Mouse (Mus musculus) left cerebral cortex, adult 9 months (tissue): Measurements from ENCODE around the gene Foxc2.
"Not testable (repeated sequence)": the region's sequence is repeated elsewhere in the genome, so short reads cannot be mapped to it uniquely, and the experiment has no call there.

Source experiments
- DNase-seq, 2 experiments: peaks; one replicate each; pipeline ENCODE4 v3.0.0; 2022; ENCODE audit warnings: low spot score in 2 of 2

Gene Foxc2

DNA sequence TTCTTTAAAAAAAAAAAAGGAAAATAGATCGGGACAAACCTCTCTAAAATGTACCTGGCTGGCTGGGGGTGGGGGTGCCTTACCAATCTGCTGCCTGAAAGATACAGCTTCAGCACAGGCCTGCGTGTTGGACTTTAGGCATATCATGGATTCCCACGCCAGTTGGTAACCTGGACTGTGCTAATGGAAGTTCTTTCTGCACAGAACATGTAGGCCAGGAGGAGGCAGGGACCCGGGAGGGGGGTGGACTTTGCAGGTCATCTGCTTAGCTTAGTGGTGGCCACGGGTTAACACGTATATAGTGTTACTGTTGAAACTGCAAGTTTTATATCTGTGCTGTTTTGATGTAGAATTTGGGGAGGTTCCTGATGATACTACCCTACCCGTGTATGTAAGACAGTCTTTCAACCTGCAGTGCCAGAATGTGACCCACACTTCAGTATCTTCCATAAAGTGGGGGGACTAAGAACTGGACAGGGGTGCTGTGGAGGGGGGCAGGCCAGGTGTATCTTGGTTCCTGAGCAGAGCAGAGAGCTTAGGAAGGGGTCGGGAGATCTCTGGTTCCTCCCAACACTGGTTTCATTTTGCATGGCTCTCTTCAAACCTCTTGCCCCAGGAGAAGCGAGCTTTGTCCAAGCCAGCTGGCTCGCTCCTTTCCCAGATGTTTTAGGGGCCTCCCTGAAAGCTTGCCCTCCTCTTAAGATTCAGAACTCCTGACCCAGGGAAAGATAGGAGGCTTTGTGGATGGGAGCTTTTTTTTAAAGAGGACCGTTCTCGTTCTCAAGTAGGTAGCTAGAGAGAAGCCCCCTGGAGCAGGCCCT lies 3.9 kb downstream of the Foxc2 start:
- DNase-seq: no peak

DNA sequence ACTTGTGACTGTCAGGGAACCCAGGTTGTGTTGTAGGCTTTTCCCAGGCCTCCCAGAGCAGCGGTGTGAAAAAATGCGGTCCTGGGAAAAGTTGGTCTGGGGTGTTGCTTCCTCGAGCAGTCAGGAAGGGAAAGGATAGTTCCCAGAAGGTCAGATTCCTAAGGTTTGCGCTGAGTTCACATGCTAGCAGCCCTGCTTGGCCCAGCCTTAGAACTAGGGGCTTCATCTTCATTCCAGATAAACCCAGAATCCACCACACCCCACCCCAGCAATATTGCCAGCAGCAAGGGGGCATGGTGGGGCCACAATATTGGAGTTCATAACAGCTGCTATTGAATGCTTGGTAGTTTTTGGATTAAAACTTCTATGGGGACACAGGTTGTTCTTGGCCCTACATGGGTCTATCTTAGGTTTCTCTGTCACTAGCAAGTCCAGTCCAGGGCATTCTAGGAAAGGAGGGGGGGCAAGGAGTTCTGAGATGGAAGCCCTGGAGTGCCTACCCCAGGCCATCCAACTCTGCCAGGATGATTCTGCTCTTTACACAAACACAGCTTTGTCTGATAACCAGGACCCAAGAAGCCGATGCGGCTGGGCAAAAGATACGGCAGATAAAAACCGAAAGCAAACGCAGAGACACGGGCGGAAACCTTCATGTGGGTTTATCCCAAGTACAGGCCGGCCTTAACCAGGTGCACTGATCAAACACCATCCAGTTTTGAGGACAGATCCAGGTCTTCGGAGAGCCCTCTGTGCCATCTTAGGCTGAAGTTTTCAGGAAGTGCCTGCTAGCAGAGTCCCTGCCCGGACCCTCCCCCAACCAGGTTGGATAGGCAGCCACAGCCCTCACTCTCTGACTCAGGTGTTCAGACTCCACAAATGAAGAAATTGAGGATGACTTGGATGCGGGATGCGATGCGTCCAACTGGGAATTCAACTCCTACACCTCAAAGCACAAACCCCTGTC lies 4.8 kb downstream of the Foxc2 start:
- no peak for DNase-seq

DNA sequence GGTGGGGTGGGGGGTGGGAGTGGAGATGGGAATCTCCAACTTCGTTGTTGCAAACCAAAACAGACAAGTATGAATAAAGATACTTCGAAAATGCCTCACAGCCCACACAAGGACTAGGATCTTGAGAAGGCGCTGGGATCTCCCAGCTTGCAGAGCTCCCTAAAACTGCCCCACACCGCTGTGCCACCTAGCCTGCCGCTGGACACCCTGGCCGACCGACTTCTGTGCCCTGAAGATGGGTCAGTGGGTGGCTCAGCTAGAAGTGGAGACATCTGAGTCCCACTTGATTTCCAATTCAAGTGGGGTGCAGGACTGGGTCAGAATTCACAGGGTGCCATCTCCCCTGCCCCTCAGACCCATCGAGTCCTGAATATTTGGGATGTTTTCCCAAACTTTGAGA lies 5.7 kb downstream of the Foxc2 start:
- no peak for DNase-seq

DNA sequence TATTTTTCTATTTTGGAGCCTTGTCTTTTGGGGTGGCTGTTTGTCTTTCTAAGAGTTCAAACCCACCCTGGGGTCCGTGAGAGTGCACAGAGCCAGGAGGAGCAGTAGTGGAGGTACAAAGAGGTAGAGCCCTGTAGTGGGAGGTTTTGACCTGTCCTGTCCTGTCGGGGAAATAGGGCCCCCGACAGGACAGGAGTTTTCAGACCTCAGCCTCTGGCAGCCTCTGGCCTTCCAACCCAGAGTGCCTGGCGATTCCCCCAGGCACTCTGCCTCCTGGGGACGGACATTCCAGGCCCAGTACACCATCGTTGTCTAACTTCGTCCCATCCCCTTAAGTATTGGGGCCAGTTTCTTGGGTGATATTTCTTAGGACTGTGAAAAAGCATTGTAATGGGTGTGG lies 6.4 kb downstream of the Foxc2 start:
- DNase-seq: no peak

DNA sequence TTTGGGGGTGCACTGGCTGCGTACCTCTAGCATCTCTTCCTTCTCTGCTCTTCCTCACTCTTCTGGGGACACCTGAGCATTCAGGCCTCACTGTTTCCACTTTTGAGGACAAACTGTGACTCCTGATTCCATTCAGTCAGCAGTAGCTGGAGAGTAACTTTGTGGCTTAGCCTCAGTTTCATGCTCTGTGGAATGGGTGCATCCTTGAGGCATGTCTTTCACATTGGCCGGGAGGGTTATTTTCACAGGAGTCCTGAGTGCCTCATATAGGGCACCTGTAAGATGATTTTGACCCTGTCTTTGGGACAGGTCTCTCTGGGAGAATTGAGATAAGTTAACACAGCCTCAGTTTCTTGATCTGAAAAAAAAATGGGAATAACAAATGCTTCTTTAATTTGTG lies 7.1 kb downstream of the Foxc2 start:
- no peak for DNase-seq

DNA sequence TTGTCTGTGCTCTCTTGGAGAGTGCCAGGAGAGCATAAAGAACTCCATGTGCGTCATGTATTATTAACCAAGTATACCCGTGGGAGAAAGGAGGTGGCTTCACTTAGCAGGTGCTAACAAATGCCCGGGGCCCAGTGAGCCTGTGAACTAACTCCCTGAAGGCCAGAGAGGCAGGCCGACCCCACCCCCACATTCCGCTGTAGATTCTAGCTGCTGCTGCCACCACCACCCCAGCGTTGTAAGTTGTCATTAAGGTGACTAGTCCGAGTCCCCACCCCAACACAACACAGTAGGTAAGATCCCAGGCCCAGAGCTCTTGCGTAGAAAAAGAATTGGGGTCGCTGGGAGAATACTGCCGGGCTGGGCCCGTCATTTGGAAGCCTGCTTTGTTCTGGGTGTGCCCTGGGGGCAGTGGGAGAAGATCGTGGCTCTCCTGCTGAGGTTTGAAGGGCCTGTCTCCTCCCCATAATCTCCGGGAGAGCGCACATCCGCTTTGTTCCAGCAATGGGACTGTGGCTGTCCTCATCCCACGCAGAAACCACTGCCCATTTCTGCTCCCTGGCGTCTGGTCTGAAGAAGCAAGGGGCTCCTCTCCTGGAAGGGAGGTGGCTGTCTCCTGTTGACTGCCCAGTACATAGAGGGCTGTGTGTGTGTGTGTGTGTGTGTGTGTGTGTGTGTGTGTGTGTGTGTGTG lies 8.7 kb downstream of the Foxc2 start:
- no peak for DNase-seq

DNA sequence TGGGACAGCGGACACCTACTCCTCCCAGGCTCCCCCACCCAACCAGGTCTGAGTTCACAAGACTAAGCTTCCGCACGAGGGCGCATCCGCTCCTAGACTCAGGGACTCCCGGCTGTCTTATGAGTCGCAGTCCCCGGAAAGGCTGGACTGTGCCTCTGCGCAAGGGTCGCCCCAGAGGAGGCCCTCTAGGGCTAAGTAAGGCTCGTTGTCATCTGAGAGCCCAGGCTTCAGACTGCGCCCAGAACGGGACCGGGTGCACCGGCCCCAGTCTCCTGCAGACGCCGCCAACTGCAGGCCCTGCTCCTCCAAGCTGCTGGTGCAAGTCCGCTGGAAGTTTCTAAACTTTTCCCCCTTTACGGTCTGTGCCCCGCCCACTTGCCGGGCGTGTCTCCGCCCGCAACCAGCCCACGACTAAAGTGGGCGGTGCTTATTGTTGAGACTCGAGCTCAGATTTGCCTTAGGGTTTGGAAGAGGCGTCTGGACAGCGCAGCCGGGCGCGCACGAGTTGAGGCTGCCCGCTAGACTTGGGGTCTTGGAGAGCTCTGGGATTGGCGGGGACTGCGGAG lies 9.4 kb downstream of the Foxc2 start:
- DNase-seq: peak in 1 of 2 experiments; percentile 31

DNA sequence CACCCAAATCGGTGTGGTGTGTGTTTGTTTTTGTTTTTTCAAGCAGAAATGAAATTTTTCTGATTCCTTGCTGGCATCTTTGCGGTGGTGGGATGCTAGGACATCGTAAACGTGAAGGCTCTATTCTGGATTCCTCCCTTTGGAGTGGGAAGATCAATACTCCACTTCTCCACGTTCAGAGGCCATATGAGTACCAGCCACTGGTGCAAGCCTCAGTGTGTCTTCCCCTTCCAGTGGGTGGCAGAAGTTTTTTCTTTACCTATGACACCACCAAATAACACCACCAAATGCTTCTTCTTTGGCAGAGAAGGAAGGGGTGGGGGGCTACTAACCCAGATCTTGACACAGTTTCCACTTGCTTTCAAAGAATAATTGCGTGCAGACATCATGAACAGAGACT lies 10.2 kb downstream of the Foxc2 start:
- no peak for DNase-seq

DNA sequence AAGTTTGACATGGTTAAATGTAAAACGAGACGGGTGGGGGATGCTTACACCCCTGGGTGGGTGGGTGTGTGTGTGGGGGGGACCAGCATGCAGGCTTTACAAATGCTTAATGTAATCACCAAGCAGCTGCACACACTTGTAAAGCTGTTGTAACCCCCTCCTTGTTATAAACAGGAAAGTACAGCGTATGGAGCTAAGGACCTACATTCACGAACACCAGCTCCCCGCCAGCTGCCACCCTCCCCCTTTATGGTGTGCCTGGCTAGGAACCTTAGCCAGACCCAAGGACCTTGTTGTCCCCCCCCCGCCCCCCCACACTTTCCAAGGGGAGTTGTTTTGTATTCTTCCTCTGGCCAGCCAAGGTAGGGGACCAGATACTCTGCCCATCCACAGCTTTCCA lies 10.7 kb downstream of the Foxc2 start:
- DNase-seq: no peak

DNA sequence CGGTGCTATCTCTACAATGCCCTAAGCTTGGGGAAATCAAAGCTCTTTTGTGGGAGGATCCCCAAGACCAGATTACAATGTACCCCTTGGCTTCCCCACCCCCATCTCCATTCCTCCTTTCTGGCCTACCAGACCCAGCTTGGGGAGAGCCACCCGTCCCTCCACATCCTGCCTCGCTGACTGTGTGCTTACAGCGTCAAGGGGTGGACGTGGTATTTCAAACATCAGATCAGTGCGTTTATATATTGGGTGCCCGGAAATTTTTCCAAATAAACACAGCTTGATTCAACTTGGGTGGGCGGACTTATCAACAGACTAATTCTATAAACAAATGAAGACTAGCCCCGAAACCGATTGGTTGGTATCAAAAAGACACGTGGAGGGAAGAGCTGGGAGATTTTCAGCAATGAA lies 11.3 kb downstream of the Foxc2 start:
- no peak for DNase-seq

DNA sequence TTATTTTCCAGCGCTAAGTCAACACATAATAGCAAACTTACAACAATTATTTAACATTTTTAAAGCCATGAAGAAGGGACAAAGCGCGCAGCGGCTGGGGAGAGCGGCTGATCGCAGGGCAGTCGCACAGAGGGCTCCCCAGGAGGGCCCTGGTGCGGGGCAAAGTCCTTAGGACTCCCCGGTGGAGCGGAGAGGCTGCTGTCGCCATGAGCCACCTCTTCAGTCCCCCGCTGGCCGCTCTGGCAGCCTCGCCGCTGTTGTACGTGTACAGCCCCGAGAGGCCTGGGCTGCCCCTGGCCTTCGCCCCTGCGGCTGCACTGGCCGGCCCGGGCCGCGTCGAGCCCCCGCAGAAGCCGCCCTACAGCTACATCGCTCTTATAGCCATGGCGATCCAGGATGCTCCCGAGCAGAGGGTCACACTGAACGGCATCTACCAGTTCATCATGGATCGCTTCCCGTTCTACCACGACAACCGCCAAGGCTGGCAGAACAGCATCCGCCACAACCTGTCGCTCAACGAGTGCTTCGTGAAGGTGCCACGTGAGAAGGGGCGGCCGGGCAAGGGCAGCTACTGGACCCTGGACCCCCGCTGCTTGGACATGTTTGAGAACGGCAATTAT lies 11.9 kb downstream of the Foxc2 start, which contains the start of gene Foxl1:
TSS of gene Foxl1 (plus strand) at position 185 of the 620 bp plus-strand sequence.
- DNase-seq: no peak

DNA sequence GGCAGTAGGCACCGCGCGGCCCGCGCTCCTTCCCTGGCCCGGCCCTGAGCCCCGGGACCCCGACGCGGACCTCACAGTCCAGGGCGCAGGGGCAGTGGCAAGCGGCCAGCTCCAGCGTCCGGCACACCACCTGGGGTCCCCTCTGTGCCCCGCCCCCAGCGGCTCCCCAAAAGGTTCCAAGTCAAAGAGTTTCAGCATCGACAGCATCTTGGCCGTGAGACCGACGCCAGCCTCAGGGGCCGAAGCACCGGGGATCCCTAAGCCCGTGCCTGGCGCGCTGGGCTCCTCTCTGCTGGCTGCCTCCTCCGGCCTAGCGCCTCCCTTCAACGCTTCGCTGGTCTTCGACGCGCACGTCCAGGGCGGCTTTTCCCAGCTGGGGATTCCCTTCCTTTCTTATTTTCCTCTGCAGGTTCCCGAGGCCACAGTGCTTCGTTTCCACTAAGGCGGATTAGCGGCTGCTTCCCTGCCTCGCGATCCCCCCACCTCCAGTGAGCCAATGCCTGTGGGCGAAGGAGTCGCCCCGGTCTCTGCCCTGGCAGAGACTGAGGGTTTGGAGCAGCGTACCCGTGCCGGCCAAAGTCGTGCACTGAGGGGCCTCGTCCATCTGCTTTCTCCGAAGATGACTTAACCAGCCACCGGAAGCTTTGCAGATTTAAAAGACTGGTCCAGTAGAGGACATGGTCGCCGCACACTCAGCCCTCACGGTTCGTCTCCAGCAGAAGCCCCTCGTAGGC lies 12.7 kb downstream of the Foxc2 start:
- DNase-seq: no peak

DNA sequence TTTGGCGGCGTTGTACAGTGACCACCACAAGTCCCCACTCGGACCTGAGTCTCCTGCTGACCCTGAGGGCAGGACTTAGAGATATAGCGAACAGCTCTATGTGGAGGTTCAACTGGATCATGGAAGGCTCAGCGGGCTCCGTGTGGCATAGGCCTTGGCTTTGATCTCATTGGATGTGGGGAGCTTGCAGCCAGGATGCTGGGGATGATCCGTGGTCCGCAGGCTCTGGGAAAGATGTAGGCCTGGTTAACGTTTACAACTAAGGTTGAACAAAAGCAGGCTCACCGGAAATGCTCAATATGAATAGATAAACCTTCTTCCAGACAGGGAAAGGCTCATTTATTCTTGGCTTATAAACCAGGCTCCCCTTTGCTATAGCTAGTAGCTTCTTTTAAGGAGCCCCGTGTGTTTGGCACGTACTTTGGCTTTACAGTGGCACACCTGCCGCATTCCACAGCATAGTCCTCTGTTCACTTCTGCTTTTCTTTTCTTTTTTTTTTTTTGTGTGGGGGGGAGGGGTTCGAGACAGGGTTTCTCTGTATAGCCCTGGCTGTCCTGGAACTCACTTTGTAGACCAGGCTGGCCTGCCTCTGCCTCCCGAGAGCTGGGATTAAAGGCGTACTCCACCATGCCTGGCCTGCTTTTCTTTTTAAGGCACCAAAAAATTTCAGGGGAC lies 13.4 kb downstream of the Foxc2 start:
- no peak for DNase-seq

DNA sequence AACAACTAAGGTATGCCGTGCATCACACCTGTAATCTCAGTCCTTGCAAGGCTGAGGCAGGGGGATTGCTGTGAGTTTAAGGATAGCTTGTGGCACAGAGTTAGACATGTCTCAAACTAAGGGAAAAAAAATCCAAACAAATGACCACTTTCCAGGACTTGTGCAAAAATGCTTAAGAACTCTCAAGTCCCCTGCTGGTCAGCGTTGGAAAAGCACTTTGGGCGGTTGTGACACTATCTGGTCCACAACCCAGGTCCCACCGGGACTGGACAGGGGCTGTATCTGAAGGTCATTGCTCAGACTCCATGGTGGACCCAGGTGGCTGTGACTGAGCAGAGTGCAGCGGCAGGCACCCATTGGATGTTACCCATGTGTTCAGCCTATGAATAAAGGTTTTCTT lies 14.6 kb downstream of the Foxc2 start:
- DNase-seq: no peak

DNA sequence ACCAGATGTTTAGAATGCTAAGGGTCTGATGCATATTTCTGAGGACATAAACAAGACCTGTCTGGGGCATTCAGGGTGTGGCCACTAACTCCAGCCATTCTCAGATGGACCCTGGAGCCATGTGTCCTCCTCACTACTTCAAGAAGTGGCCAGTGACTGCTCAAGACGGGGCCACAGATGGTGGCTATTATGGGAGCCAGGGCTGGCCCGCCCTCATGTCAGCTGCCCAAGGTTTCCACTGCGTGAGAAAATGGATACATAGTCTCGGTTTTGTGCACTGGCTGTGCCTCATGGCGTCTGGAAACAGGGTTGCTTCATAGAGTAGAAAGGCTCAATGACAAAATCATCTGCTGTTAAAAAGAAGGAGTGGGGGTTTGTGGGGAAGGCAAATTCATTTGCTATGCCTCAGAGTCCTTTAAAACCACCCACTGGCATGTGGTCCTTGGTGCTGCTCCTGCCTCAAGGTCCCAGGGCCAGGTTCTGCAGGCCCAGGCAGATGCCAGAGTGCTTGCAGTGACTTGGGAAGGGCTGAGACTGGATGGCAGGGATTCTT lies 17.1 kb downstream of the Foxc2 start:
- DNase-seq: no peak

DNA sequence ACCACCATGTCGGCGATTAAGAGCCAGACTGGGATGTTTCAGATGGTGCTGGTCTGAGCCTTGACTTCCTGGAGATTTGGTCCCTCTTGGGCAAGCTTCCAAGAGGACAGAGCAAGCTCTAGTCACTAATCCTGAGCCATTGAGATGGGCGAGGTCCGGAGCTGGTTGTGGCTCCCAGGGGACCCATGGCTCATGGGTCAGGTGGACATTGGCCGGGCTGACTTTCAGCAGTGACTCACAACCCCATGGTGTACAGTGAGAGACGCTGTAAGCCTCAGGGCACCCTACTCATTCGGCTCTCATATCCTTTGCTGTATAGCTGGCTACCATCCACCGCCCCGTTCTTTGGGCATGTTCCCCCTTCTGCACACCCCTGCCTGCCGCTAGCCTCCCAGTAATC lies 18.1 kb downstream of the Foxc2 start:
- no peak for DNase-seq

DNA sequence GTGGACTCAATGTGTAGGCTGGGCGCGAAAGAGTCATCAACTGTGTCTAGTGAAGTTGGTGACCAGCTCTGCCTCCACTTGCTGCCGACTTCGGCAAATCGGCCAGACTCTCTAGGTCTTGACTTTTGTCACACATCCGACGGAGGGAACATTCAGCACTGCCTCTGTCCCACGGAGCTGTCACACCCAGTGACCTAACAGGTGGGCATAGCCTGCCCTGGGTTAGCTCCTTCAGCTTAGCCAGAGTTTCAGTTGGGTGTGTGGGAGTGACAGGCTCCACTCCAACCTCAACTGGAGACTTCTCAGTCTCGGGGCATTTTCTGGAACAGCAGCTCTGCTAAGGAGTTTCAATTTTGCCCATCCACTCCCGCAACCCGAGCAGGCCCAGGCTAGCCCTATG lies 18.5 kb downstream of the Foxc2 start:
- DNase-seq: no peak

DNA sequence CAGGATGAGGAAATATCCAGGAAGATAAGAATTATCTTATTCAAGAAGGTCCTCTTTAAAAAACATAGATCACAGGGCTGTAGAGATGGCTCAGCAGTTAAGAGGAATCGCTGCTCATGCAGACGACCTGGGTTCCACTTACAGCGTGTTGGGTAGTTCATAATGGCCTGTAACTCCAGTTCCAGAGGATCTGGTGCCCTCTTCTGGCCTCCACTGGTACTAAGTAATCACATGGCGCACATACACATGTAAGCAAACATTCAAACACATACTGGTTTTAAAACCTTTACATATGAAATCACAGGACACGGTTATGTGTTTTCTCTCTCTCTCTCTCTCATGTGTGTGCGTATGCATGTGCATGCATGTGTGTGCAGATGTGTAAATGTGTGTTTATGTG lies 20.9 kb downstream of the Foxc2 start:
- DNase-seq: no peak

DNA sequence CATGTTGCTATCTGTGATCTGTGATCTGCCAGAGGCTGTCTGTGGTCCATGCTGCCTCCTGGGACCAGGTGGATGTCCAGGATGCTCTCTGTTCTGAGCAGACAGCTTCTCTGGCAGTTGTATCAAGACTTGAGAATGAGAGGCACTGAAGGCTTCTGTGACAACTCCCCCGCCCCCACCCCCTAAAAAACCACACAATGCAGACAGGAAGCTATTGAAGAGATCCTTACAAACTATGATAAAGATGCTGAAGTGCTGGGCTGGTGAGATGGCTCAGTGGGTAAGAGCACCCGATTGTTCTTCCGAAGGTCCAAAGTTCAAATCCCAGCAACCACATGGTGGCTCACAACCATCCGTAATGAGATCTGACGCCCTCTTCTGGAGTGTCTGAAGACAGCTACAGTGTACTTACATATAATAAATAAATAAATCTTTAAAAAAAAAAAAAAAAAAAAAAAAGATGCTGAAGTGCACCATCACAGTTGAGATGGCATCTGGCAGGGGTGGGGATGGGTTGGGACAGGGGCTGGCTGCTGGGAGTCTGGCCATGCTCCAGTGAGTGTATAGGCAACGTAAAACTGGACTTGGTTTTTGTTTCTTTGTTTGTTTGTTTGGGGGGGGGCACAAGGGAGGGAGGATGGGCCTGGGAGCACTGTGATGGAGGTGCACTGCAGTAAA lies 29.6 kb downstream of the Foxc2 start:
- DNase-seq: not testable (repeated sequence)
